Mouse (Mus musculus): ENCODE data around the gene D430042O09Rik. TPM values are rescaled to one million over a fixed set of nuclear protein-coding genes. Genes with fewer than 3 reads are reported as not detected.

The D430042O09Rik gene
- 4.4 TPM for polyA plus RNA-seq (2017; shearing (Covaris generic))

DNA sequence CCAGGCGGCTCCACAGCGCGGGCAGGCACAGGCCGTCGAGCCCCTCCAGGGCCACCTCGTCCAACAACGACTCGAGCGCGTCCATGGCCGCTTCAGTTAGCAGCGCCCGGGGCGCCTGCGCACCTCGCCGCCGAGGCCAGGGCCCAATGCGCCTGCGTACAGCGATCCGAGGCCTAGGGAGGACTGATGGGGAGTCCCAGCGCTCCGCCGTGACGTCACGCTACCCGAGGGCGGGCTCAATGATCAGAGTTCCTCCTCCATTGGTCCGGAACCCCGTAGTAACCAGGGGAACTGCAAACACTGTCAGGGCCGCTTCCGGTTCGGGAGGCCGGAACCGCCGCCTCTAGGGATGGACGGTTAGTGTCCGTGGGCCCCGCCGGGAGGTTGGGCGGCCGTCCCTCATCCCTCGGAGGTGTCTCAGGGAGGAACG, at the start of gene D430042O09Rik, which contains the start of gene Gtf3c1:
TSS of gene D430042O09Rik (plus strand) at position 296 of the 430 bp plus-strand sequence.
TSS of gene Gtf3c1 (minus strand) at position 188 of the 430 bp plus-strand sequence.

Other genes with a start within 250 kb of the D430042O09Rik start
- gene Nsmce1, start 216.3 kb upstream of the D430042O09Rik start, polyA plus RNA-seq (2017; shearing (Covaris generic)), result 146 TPM
- gene Il4ra, start 155.8 kb upstream of the D430042O09Rik start, polyA plus RNA-seq (2017; shearing (Covaris generic)), result 824 TPM
- gene Il21r, start 104.5 kb upstream of the D430042O09Rik start, polyA plus RNA-seq (2017; shearing (Covaris generic)), result 664 TPM
- 37.5 TPM for gene Gtf3c1, start 108 bp upstream of the D430042O09Rik start, polyA plus RNA-seq (2017; shearing (Covaris generic))

All from naive thymus-derived CD4-positive, alpha-beta T cell, adult 5 months (primary cell).